Mouse (Mus musculus): ENCODE measurements around the gene Pax5. TPM values are rescaled to one million over a fixed set of nuclear protein-coding genes. Genes with fewer than 3 reads are reported as not detected.
A peak's percentile ranks its signal among the peaks of the same experiment; 100 is the strongest.
"Not testable (repeated sequence)": the region's sequence is repeated elsewhere in the genome, so short reads cannot be mapped to it uniquely, and the experiment has no call there.

Gene Pax5
- 0.26 and 0.28 TPM in 2 replicates for polyA plus RNA-seq (2015; fragmentation: Nextera tagmentation; extraction: Ambion mirVana)

GRCm38 (mm10) chr4:44709740-44710700, at the start of gene Pax5:
Gene Pax5 (minus strand): TSS chr4:44710487.
- Histone ChIP-seq H3K4me3 (replicated peaks) (no peak within 1 kb of the TSS), H3K9me3 (replicated peaks) (no peaks in the 10 kb centered on the region), H3K9ac (no peak within 1 kb of the TSS), H3K4me2 (no peak within 1 kb of the TSS), H3K4me1 (replicated peaks) (no peaks in the 10 kb centered on the region), H3K27me3 (peaks cover 100% of the 10 kb centered on the region), H3K27ac (replicated peaks) (no peak within 1 kb of the TSS), H3K36me3 (replicated peaks) (no peaks in the 10 kb centered on the region)
- ATAC-seq (ENCODE audit: insufficient read depth), result no peak
- 29% methylated on average over 16 of the region's 16 CpGs for WGBS (ENCODE audit: insufficient replicate concordance)

- H3K9me3 ChIP-seq (replicated peaks); H3K36me3 ChIP-seq (replicated peaks); H3K27me3 ChIP-seq; ATAC-seq (ENCODE audit: insufficient read depth): not testable (repeated sequence)
- Histone ChIP-seq H3K4me1 (replicated peaks) (peaks cover 14% of the 10 kb centered on the region), H3K9ac (peak overlapping the region; percentile 76), H3K4me3 (replicated peaks) (peak overlapping the region; percentile 74), H3K27ac (replicated peaks) (peak overlapping the region; percentile 87), H3K4me2 (peak overlapping the region; percentile 85)
- 4% methylated on average over 10 of the region's 10 CpGs for WGBS (ENCODE audit: insufficient replicate concordance)
Observed at GRCm38 (mm10) chr4:44757131-44757530, 46.8 kb upstream of the Pax5 start.

GRCm38 (mm10) chr4:44756134-44756951, 46.1 kb upstream of the Pax5 start:
- no peaks in the 10 kb centered on the region for H3K36me3 ChIP-seq (replicated peaks)
- 0 out of 2 replicates have a peak, but pooled peaks cover 2% of the 10 kb centered on the region for H3K27me3 ChIP-seq
- H3K4me2 ChIP-seq, result peak overlapping the region; percentile 85
- ATAC-seq (ENCODE audit: insufficient read depth), result peak; percentile 99
- H3K27ac ChIP-seq (replicated peaks), result peak overlapping the region; percentile 87
- no peaks in the 10 kb centered on the region for H3K9me3 ChIP-seq (replicated peaks)
- peaks cover 14% of the 10 kb centered on the region for H3K4me1 ChIP-seq (replicated peaks)
- peak overlapping the region; percentile 76 for H3K9ac ChIP-seq
- H3K4me3 ChIP-seq (replicated peaks), result peak overlapping the region; percentile 74
- WGBS (ENCODE audit: insufficient replicate concordance), result under 1% methylated on average over 60 of the region's 60 CpGs

GRCm38 (mm10) chr4:44755553-44756133, 45.4 kb upstream of the Pax5 start, which contains the start of gene Zcchc7:
Gene Zcchc7 (plus strand): TSS chr4:44755877.
- no peaks in the 10 kb centered on the region for H3K36me3 ChIP-seq (replicated peaks)
- peak within 1 kb of the TSS; percentile 76 for H3K9ac ChIP-seq
- no peaks in the 10 kb centered on the region for H3K9me3 ChIP-seq (replicated peaks)
- H3K4me1 ChIP-seq (replicated peaks), result peaks cover 14% of the 10 kb centered on the region
- peak within 1 kb of the TSS; percentile 87 for H3K27ac ChIP-seq (replicated peaks)
- H3K4me2 ChIP-seq, result peak within 1 kb of the TSS; percentile 85
- WGBS (ENCODE audit: insufficient replicate concordance), result 4% methylated on average over 15 of the region's 15 CpGs
- 0 out of 2 replicates have a peak, but pooled peaks cover 2% of the 10 kb centered on the region for H3K27me3 ChIP-seq
- H3K4me3 ChIP-seq (replicated peaks), result peak within 1 kb of the TSS; percentile 74
- peak; percentile 20 for ATAC-seq (ENCODE audit: insufficient read depth)

GRCm38 (mm10) chr4:44740471-44740870, 30.2 kb upstream of the Pax5 start:
- no peak overlapping the region for H3K27ac ChIP-seq (replicated peaks)
- WGBS (ENCODE audit: insufficient replicate concordance), result 53% methylated on average over 1 of the region's 1 CpGs

GRCm38 (mm10) chr4:44721237-44721636, 10.9 kb upstream of the Pax5 start:
- no peak overlapping the region for H3K4me3 ChIP-seq (replicated peaks)
- no peak overlapping the region for H3K4me2 ChIP-seq
- no peaks in the 10 kb centered on the region for H3K4me1 ChIP-seq (replicated peaks)
- H3K27me3 ChIP-seq, result peaks cover 37% of the 10 kb centered on the region
- no peaks in the 10 kb centered on the region for H3K36me3 ChIP-seq (replicated peaks)
- H3K9me3 ChIP-seq (replicated peaks), result no peaks in the 10 kb centered on the region
- ATAC-seq (ENCODE audit: insufficient read depth), result no peak
- H3K27ac ChIP-seq (replicated peaks), result no peak overlapping the region
- no peak overlapping the region for H3K9ac ChIP-seq
- 64% methylated on average over 4 of the region's 4 CpGs for WGBS (ENCODE audit: insufficient replicate concordance)

More at GRCm38 (mm10) chr4:44740471-44740870, 30.2 kb upstream of the Pax5 start:
- H3K9me3 ChIP-seq (replicated peaks), result no peaks in the 10 kb centered on the region
- H3K9ac ChIP-seq, result no peak overlapping the region
- no peaks in the 10 kb centered on the region for H3K27me3 ChIP-seq
- H3K36me3 ChIP-seq (replicated peaks), result no peaks in the 10 kb centered on the region
- H3K4me1 ChIP-seq (replicated peaks), result no peaks in the 10 kb centered on the region
- no peak overlapping the region for H3K4me2 ChIP-seq
- no peak for ATAC-seq (ENCODE audit: insufficient read depth)
- no peak overlapping the region for H3K4me3 ChIP-seq (replicated peaks)

GRCm38 (mm10) chr4:44720046-44720445, 9.8 kb upstream of the Pax5 start:
- 67% methylated on average over 8 of the region's 8 CpGs for WGBS (ENCODE audit: insufficient replicate concordance)
- no peak overlapping the region for H3K27ac ChIP-seq (replicated peaks)
- H3K9me3 ChIP-seq (replicated peaks), result no peaks in the 10 kb centered on the region
- H3K4me2 ChIP-seq, result no peak overlapping the region
- ATAC-seq (ENCODE audit: insufficient read depth), result no peak
- H3K9ac ChIP-seq, result no peak overlapping the region
- H3K27me3 ChIP-seq, result peaks cover 46% of the 10 kb centered on the region
- H3K36me3 ChIP-seq (replicated peaks), result no peaks in the 10 kb centered on the region
- no peaks in the 10 kb centered on the region for H3K4me1 ChIP-seq (replicated peaks)
- H3K4me3 ChIP-seq (replicated peaks), result no peak overlapping the region

- Histone ChIP-seq H3K4me3 (replicated peaks) (no peak overlapping the region), H3K27me3 (peaks cover 70% of the 10 kb centered on the region), H3K4me1 (replicated peaks) (no peaks in the 10 kb centered on the region), H3K4me2 (no peak overlapping the region), H3K9me3 (replicated peaks) (no peaks in the 10 kb centered on the region), H3K27ac (replicated peaks) (no peak overlapping the region), H3K36me3 (replicated peaks) (no peaks in the 10 kb centered on the region), H3K9ac (no peak overlapping the region)
- no peak for ATAC-seq (ENCODE audit: insufficient read depth)
- WGBS (ENCODE audit: insufficient replicate concordance), result 59% methylated on average over 3 of the region's 3 CpGs
Observed at GRCm38 (mm10) chr4:44717676-44718075, 7.4 kb upstream of the Pax5 start.

- ATAC-seq (ENCODE audit: insufficient read depth), result no peak
- H3K27me3 ChIP-seq, result peaks cover 79% of the 10 kb centered on the region
- H3K4me2 ChIP-seq, result no peak overlapping the region
- H3K9ac ChIP-seq, result no peak overlapping the region
- no peak overlapping the region for H3K27ac ChIP-seq (replicated peaks)
- no peaks in the 10 kb centered on the region for H3K4me1 ChIP-seq (replicated peaks)
- H3K9me3 ChIP-seq (replicated peaks), result no peaks in the 10 kb centered on the region
- H3K4me3 ChIP-seq (replicated peaks), result no peak overlapping the region
- 6% methylated on average over 10 of the region's 10 CpGs for WGBS (ENCODE audit: insufficient replicate concordance)
- no peaks in the 10 kb centered on the region for H3K36me3 ChIP-seq (replicated peaks)
Observed at GRCm38 (mm10) chr4:44716391-44716790, 6.1 kb upstream of the Pax5 start.

- Histone ChIP-seq H3K36me3 (replicated peaks) (no peaks in the 10 kb centered on the region), H3K4me3 (replicated peaks) (no peak overlapping the region), H3K27me3 (peaks cover 86% of the 10 kb centered on the region), H3K9ac (no peak overlapping the region), H3K4me1 (replicated peaks) (no peaks in the 10 kb centered on the region), H3K4me2 (no peak overlapping the region), H3K27ac (replicated peaks) (no peak overlapping the region), H3K9me3 (replicated peaks) (no peaks in the 10 kb centered on the region)
- WGBS (ENCODE audit: insufficient replicate concordance), result 10% methylated on average over 3 of the region's 3 CpGs
- no peak for ATAC-seq (ENCODE audit: insufficient read depth)
Observed at GRCm38 (mm10) chr4:44715621-44716160, 5.4 kb upstream of the Pax5 start.

All from liver, embryonic 15.5 days (tissue).